Mouse (Mus musculus) olfactory bulb, adult 2 months (tissue): ENCODE data around the gene Cars2.

Experiments
- CTCF ChIP-seq: fragments of 200-500 bp; IDR thresholded peaks from 2 replicates; pipeline ENCODE4 v1.5.1; 2012; ENCODE audit warnings: low read depth, mild to moderate bottlenecking, low read length, moderate library complexity; ENCODE audit not compliant: insufficient read depth
- POLR2A ChIP-seq: fragments of 200-500 bp; IDR thresholded peaks from 2 replicates; pipeline ENCODE4 v1.6.1; 2012; ENCODE audit warnings: mild to moderate bottlenecking, low read depth, low read length, moderate library complexity; ENCODE audit not compliant: insufficient read depth

- TF ChIP-seq POLR2A (no peak), CTCF (no peak)
Observed at GRCm38 (mm10) chr8:11471309-11471708, 79.3 kb downstream of the Cars2 start.
